Mouse (Mus musculus): Measurements from ENCODE around the gene Gm11564.
"Not testable (repeated sequence)": the region's sequence is repeated elsewhere in the genome, so short reads cannot be mapped to it uniquely, and the experiment has no call there.

Gm11564 gene

DNA sequence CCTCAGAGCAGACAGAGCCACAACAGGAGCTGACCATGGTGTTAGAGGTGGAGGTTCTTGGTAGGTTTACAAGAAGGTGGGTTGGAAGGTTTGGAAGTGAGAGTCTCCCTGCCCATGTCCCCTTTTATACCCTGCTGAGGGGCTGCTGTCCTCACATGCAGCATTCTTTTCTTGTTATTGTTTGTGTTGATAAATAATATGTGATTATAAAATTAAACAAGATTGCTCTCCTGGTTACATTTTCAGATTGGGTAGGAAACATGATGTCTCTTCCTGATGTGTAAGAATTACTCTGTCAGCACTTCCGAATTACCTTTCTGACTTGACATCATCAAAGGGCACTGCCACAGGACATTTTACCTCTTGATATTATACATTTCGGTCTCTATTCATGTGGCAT lies at the start of gene Gm11564:
Gene Gm11564, minus strand, starts transcription at position 101 of the 400 bp plus-strand sequence.
- DNase-seq: not testable (repeated sequence)

- not testable (repeated sequence) for DNase-seq
These were observed 48.7 kb upstream of the Gm11564 start, which contains the start of gene Gm11559 for GRCm38 (mm10) chr11:99864176-99864575. TSS of gene Gm11559 (plus strand) at chr11:99864476.

DNA sequence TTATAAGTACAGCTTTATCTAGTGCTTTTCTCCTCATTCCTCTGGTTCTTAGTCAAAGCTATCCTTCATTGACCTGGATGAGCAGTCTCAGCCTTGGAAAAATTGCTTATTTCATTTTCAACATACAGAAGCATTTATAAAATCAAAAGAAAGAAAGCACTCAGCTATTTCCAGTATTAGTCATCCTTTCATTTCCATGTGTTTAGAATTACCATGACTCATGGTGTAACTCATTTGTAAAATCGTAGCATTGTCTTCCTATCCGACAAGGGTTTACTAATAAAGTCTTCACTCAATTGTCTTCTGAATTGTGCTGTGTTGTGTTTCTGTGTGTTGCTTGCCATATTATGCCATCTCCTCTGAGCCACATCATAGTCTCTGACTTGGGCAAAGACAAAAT lies 43.3 kb upstream of the Gm11564 start:
- no peak for DNase-seq

GRCm38 (mm10) chr11:99857617-99858016 lies 42.2 kb upstream of the Gm11564 start, which contains the start of gene Gm11568:
TSS of gene Gm11568 (plus strand) at chr11:99857917.
- DNase-seq: no peak

GRCm38 (mm10) chr11:99854121-99854520 lies 38.7 kb upstream of the Gm11564 start:
- DNase-seq: no peak

DNA sequence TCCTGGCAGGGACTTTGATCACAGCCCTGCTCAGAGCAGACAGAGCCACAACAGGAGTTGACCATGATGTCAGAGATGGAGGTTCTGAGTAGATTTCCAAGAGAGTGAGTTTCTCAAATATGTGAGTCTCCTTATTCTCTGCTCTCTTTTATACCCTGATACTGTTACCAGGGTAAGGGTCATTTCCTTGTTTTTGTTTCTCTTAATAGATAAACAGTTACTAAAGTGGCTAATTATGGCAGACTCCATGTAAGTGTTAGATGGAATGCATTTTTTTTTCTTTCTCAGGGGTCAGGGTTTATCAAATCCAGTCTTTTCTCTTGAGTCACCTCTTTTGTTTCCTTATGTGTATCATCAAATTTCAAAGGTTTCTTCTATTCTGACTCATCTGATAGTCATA lies 36.0 kb upstream of the Gm11564 start, which contains the start of gene Krtap4-16:
Gene Krtap4-16, minus strand, starts transcription at position 101 of the 400 bp plus-strand sequence.
- no peak for DNase-seq

GRCm38 (mm10) chr11:99846746-99847145 lies 31.3 kb upstream of the Gm11564 start:
- DNase-seq: peak; percentile 84

DNA sequence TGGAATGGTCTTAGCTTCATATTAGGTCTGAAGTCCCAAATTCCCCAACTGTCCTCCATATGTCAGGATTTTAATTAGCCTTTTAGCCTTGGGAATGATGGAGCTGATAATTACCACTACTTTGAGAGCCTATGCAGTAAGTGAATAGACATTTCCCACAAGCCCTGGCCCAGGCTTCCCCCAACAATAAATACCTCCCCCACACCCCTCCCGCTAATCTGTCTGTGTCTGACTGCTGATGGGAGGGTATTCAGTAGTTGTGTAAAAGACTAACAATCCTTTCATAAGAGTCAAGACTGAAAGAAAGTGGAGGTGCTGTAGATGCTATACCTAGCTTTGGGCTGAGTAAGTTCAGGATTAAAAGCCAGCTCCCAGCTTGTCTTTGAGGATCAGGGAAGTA lies 26.7 kb upstream of the Gm11564 start:
- no peak for DNase-seq

DNA sequence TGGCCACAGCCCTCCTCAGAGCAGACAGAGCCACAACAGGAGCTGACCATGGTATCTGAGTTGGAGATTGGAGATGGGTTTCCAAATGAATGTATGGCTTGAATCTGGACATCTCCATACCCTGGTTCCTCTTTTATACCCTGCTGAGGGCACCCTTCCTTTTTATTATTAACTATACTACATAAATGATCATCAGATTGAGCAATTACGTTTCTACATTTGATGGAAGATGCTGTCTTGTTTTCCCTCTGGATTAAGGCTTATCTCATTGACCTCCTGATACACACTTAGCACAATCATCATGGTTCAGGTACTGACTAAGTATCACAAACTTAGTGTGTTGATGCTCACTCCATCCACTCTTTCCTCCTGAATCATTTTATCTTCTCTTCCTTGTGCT lies 22.5 kb upstream of the Gm11564 start, which contains the start of gene 2300003K06Rik:
Gene 2300003K06Rik, minus strand, starts transcription at position 101 of the 400 bp plus-strand sequence.
- no peak for DNase-seq

GRCm38 (mm10) chr11:99809792-99810191 lies 5.7 kb downstream of the Gm11564 start, which contains the start of gene Krtap4-13:
TSS of gene Krtap4-13 (minus strand) at chr11:99809892.
- not testable (repeated sequence) for DNase-seq

DNA sequence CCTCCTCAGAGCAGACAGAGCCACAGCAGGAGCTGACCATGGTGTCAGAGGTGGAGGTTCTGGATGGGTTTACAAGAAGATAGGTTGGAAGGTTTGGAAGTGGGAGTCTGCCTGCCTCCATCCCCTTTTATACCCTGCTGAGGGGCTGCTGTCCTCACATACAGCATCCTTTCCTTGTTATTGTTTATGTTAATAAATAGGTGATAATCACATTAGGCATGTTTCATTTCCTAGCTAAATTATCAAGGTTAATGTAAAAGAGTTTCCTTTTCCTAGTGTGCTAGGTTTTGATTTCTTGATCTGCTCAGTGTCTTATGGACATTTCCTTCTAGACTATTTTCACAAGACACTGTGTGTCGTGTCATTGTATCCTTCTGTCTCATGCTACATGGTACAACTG lies 11.1 kb downstream of the Gm11564 start, which contains the start of gene Gm11554:
Gene Gm11554, minus strand, starts transcription at position 101 of the 400 bp plus-strand sequence.
- not testable (repeated sequence) for DNase-seq

- not testable (repeated sequence) for DNase-seq
These were observed 16.6 kb downstream of the Gm11564 start, which contains the start of gene Gm11569 for GRCm38 (mm10) chr11:99798832-99799231. TSS of gene Gm11569 (minus strand) at chr11:99798932.

- DNase-seq: no peak
These were observed 22.1 kb downstream of the Gm11564 start, which contains the start of gene Gm11596 for GRCm38 (mm10) chr11:99793367-99793766. TSS of gene Gm11596 (minus strand) at chr11:99793467.

- DNase-seq: not testable (repeated sequence)
These were observed 30.6 kb downstream of the Gm11564 start, which contains the start of gene Krtap4-9 for GRCm38 (mm10) chr11:99784900-99785299. TSS of gene Krtap4-9 (plus strand) at chr11:99785200.

DNA sequence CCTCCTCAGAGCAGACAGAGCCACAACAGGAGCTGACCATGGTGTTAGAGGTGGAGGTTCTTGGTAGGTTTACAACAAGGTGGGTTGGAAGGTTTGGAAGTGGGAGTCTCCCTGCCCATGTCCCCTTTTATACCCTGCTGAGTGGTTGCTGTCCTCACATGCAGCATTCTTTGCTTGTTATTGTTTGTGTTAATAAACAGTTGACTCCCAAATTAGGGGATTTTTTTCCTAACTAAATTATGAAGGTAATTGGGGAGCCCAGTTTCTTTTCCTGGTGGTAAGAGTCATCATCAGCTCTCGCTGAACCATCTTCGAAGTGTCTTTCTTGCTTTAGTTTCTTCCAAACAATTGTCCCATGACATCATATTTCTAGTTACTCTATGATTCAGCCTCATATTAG lies 34.9 kb downstream of the Gm11564 start, which contains the start of gene Krtap4-8:
Gene Krtap4-8, minus strand, starts transcription at position 101 of the 400 bp plus-strand sequence.
- no peak for DNase-seq

DNA sequence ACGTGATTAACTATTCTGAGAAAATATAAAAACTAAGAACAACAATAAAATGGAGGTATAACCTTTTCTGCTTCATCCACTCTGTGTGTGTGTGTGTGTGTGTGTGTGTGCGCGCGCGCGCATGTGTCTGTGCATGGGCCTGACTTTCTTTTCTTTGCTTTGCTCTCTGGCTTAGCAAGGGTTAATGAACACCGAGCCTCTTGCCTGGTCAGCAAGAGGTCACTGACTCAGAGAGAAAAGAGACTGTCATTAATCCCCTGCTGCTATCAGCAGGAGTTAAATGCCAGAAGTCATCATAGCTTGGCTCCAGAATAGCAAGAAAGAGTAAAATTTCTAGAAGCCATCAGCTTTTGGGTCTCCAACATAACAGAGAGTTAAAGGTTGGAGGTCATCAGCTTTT lies 37.1 kb downstream of the Gm11564 start:
- no peak for DNase-seq

DNA sequence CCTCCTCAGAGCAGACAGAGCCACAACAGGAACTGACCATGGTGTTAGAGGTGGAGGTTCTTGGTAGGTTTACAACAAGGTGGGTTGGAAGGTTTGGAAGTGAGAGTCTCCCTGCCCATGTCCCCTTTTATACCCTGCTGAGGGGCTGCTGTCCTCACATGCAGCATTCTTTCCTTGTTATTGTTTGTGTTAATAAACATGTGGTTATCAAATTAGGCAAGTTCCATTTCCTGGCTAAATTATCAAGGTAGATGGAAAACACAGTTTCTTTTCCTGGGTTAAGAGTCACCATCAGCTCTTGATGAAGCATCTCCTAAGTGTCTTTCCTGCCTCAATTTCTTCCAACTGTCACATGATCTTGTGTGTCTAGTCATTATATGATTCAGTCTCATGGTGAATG lies 42.7 kb downstream of the Gm11564 start, which contains the start of gene Gm11595:
Gene Gm11595, minus strand, starts transcription at position 101 of the 400 bp plus-strand sequence.
- DNase-seq: not testable (repeated sequence)

- DNase-seq: no peak
These were observed 47.1 kb downstream of the Gm11564 start for GRCm38 (mm10) chr11:99768410-99768809.
